Mouse (Mus musculus) midbrain, embryonic 14.5 days (tissue): ENCODE results near the gene 1110004F10Rik. TPM values are rescaled to one million over a fixed set of nuclear protein-coding genes. Genes with fewer than 3 reads are reported as not detected.
"Not testable (repeated sequence)": the region's sequence is repeated elsewhere in the genome, so short reads cannot be mapped to it uniquely, and the experiment has no call there.

Source experiments
- ATAC-seq: fragments of 200-750 bp; cut with Nextera tagmentation; 2 replicates; pipeline ENCODE4 v1.8.0; 2017; ENCODE audit warnings: moderate number of reproducible peaks, moderate library complexity; ENCODE audit not compliant: low FRiP score, low TSS enrichment
- DNase-seq: peaks from one replicate; pipeline ENCODE4 v3.0.0-alpha.2; 2015
- H3K27ac ChIP-seq: fragments of 300-500 bp; sonication (generic); replicated peaks from 2 replicates; pipeline ENCODE4 v1.5.1; 2014; ENCODE audit warnings: mild to moderate bottlenecking, low read depth, low read length, moderate library complexity
- H3K27me3 ChIP-seq: fragments of 300-500 bp; sonication (generic); 2 replicates; pipeline ENCODE4 v1.6.1; 2014; ENCODE audit warnings: low read length, control low read depth, mixed read lengths; ENCODE audit not compliant: control insufficient read depth, insufficient read depth
- H3K36me3 ChIP-seq: fragments of 300-500 bp; sonication (generic); 2 replicates; pipeline ENCODE4 v1.6.1; 2014; ENCODE audit warnings: low read length, control low read depth; ENCODE audit not compliant: control insufficient read depth, insufficient read depth
- H3K4me1 ChIP-seq: fragments of 300-500 bp; sonication (generic); 2 replicates; pipeline ENCODE4 v1.6.1; 2014; ENCODE audit warnings: mild to moderate bottlenecking, antibody characterized with exemption, low read length, control low read depth; ENCODE audit not compliant: control insufficient read depth, insufficient read depth
- H3K4me2 ChIP-seq: fragments of 300-500 bp; sonication (generic); 2 replicates; pipeline ENCODE4 v1.6.1; 2014; ENCODE audit warnings: mild to moderate bottlenecking, low read length, moderate library complexity
- H3K4me3 ChIP-seq: fragments of 300-500 bp; sonication (generic); replicated peaks from 2 replicates; pipeline ENCODE4 v1.5.1; 2014; ENCODE audit warnings: low read depth, low read length
- H3K9ac ChIP-seq: fragments of 300-500 bp; sonication (generic); replicated peaks from 2 replicates; pipeline ENCODE4 v1.6.1; 2014; ENCODE audit warnings: mild to moderate bottlenecking, low read length, moderate library complexity
- H3K9me3 ChIP-seq: fragments of 300-500 bp; sonication (generic); 2 replicates; pipeline ENCODE4 v1.6.1; 2016; ENCODE audit warnings: low read length, control low read depth, mixed read lengths; ENCODE audit not compliant: control insufficient read depth
- WGBS: fragments of 180-500 bp; shearing (Covaris S2); extraction: QIAGEN DNeasy Blood & Tissue Kit; methylation state at CpG from one replicate; pipeline ENCODE4 v1.1.7; 2014; 5-methylcytosine and 5-hydroxymethylcytosine counted together
- polyA plus RNA-seq: library from polyadenylated mRNA; unstranded; fragments of >200 nt; fragmentation: Nextera tagmentation; extraction: Ambion mirVana; gene quantifications from 2 replicates; pipeline ENCODE4 v1.2.1, GENCODE M21; 2014

Gene 1110004F10Rik
- polyA plus RNA-seq, 1 experiment from 2014 or later = 379 TPM

- peak overlapping the region; percentile 99 for H3K4me2 ChIP-seq
- no peak overlapping the region for H3K9ac ChIP-seq
- no peaks in the 10 kb centered on the region for H3K36me3 ChIP-seq
- 19% methylated on average over 15 of the region's 15 CpGs for WGBS
- no peaks in the 10 kb centered on the region for H3K9me3 ChIP-seq
- H3K4me1 ChIP-seq = peaks cover 15% of the 10 kb centered on the region
- DNase-seq (no peak), ATAC-seq (no peak)
- H3K4me3 ChIP-seq = peak overlapping the region; percentile 50
- H3K27ac ChIP-seq = no peak overlapping the region
- H3K27me3 ChIP-seq = peaks cover 43% of the 10 kb centered on the region
These were observed 1.3 kb downstream of the 1110004F10Rik start for GRCm38 (mm10) chr7:116040470-116041019.

- H3K4me3 ChIP-seq = no peak overlapping the region
- 41% methylated on average over 1 of the region's 1 CpGs for WGBS
- H3K9ac ChIP-seq = no peak overlapping the region
- no peaks in the 10 kb centered on the region for H3K4me1 ChIP-seq
- H3K4me2 ChIP-seq = no peak overlapping the region
- DNase-seq (no peak), ATAC-seq (no peak)
- no peaks in the 10 kb centered on the region for H3K9me3 ChIP-seq
- H3K36me3 ChIP-seq = no peaks in the 10 kb centered on the region
- H3K27ac ChIP-seq = no peak overlapping the region
- no peaks in the 10 kb centered on the region for H3K27me3 ChIP-seq
These were observed 21.5 kb downstream of the 1110004F10Rik start for GRCm38 (mm10) chr7:116060739-116061138.

- not testable (repeated sequence) for H3K4me2 ChIP-seq, ATAC-seq, H3K4me3 ChIP-seq, H3K9me3 ChIP-seq, H3K36me3 ChIP-seq, H3K27me3 ChIP-seq, H3K27ac ChIP-seq, H3K9ac ChIP-seq, H3K4me1 ChIP-seq, DNase-seq
- 96% methylated on average over 11 of the region's 11 CpGs for WGBS
These were observed 45.2 kb downstream of the 1110004F10Rik start, which contains the start of gene Gm4353 for GRCm38 (mm10) chr7:116084366-116084765. Gm4353 (minus strand) TSS chr7:116084635.

DNA sequence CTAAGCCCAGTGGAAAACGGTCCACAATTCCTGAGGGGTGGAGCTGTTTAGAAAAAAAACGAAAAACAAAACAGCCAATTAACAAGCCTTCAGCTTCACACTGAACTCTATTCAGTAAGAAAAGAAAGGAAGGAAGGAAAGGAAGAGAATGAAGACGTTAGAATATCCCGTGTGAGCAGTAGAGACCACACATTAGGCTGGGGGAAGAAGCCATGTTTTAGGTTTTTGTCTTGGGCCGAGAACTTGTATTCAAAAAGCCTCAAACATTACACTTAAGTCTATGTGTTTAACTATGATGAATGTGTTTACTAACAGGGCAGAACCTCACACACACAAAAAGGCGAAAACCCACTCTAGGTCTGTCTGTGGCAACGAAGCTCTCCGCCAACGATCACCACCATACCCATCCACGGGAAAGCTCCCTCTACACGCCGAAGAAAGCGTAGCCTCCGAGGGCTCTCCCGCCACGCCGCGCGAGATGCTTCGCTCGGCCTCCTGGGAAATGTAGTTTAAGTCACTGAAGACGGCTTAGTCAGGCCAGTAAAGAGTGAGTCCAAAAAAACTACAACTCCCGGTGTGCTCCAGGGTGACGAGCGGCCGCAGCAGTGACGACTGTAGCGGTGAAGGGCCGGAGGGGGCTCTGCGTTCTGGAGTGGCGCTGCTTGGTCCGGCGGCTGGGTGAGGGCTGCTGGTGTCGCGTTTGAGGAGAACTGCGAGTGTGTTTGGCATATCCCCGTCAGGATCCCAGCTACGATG, 53.7 kb downstream of the 1110004F10Rik start:
- under 1% methylated on average over 38 of the region's 38 CpGs for WGBS

DNA sequence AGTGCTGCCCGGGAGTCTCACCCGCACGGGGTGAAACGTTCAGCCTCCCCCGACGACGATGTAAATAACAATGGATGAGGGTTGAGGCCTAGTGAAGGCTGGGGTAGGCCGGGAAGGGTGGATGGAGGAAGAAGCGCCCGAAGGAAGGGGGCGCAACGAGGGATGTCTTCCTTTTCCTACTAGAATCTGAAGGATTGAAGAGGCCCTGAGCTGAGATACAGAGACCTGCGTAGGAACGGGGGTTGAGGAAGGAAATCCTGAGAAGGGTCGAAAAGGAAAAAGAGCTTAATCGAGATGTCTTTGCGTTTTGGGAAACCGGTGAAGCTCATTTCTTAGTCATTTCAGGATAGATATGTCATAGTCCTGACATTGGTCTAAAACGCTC, 54.3 kb downstream of the 1110004F10Rik start:
- peak; percentile 88 for ATAC-seq
- Histone ChIP-seq H3K9me3 (no peaks in the 10 kb centered on the region), H3K36me3 (no peaks in the 10 kb centered on the region), H3K4me3 (peak overlapping the region; percentile 67), H3K27me3 (no peaks in the 10 kb centered on the region), H3K4me1 (peaks cover 17% of the 10 kb centered on the region), H3K4me2 (peak overlapping the region; percentile 63), H3K27ac (peak overlapping the region; percentile 98), H3K9ac (peak overlapping the region; percentile 87)
- WGBS = under 1% methylated on average over 19 of the region's 19 CpGs
- DNase-seq = no peak

More for the DNA sequence above, 53.7 kb downstream of the 1110004F10Rik start:
- DNase-seq = peak; percentile 99
- Histone ChIP-seq H3K36me3 (no peaks in the 10 kb centered on the region), H3K9me3 (no peaks in the 10 kb centered on the region), H3K9ac (peak overlapping the region; percentile 87), H3K27me3 (no peaks in the 10 kb centered on the region), H3K4me1 (peaks cover 17% of the 10 kb centered on the region), H3K4me3 (peak overlapping the region; percentile 67), H3K27ac (peak overlapping the region; percentile 98), H3K4me2 (peak overlapping the region; percentile 63)
- peak; percentile 100 for ATAC-seq

GRCm38 (mm10) chr7:116099952-116100528, 60.8 kb downstream of the 1110004F10Rik start:
- H3K9ac ChIP-seq = no peak overlapping the region
- H3K27me3 ChIP-seq = no peaks in the 10 kb centered on the region
- no peaks in the 10 kb centered on the region for H3K9me3 ChIP-seq
- H3K4me2 ChIP-seq = no peak overlapping the region
- H3K4me1 ChIP-seq = peaks cover 9% of the 10 kb centered on the region; the same call in 1 of the 2 replicates
- DNase-seq (no peak), ATAC-seq (no peak)
- no peak overlapping the region for H3K27ac ChIP-seq
- H3K36me3 ChIP-seq = peaks cover 25% of the 10 kb centered on the region
- WGBS = 79% methylated on average over 7 of the region's 7 CpGs
- H3K4me3 ChIP-seq = no peak overlapping the region

GRCm38 (mm10) chr7:116103091-116103490, 63.9 kb downstream of the 1110004F10Rik start:
- Histone ChIP-seq H3K9me3 (no peaks in the 10 kb centered on the region), H3K27me3 (no peaks in the 10 kb centered on the region), H3K27ac (no peak overlapping the region), H3K4me3 (no peak overlapping the region), H3K4me1 (no peaks in the 10 kb centered on the region), H3K9ac (no peak overlapping the region), H3K4me2 (no peak overlapping the region), H3K36me3 (peaks cover 49% of the 10 kb centered on the region)
- 96% methylated on average over 9 of the region's 9 CpGs for WGBS
- ATAC-seq = no peak
- DNase-seq = no peak

- ATAC-seq = no peak
- H3K9ac ChIP-seq = no peak overlapping the region
- H3K36me3 ChIP-seq = peaks cover 18% of the 10 kb centered on the region
- no peak for DNase-seq
- no peak overlapping the region for H3K27ac ChIP-seq
- H3K9me3 ChIP-seq = no peaks in the 10 kb centered on the region
- 83% methylated on average over 3 of the region's 3 CpGs for WGBS
- no peaks in the 10 kb centered on the region for H3K27me3 ChIP-seq
- H3K4me1 ChIP-seq = no peaks in the 10 kb centered on the region
- H3K4me2 ChIP-seq = no peak overlapping the region
- no peak overlapping the region for H3K4me3 ChIP-seq
These were observed 71.5 kb downstream of the 1110004F10Rik start for GRCm38 (mm10) chr7:116110661-116111060.
